Mouse (Mus musculus) MEL (cell line): ENCODE measurements around the gene Tiam1. TPM values are rescaled to one million over a fixed set of nuclear protein-coding genes. Genes with fewer than 3 reads are reported as not detected.

Experiments used
- DNase-seq: peaks from one replicate; pipeline ENCODE4 v3.0.0; 2011; ENCODE audit warnings: low read depth, low spot score
- H3K27ac ChIP-seq: 2 replicates; pipeline ENCODE4 v1.5.1; 2012; ENCODE audit warnings: low read depth, mild to moderate bottlenecking, control low read depth, low read length, moderate library complexity; ENCODE audit not compliant: control insufficient read depth
- H3K27me3 ChIP-seq, 2 experiments: fragments of 150-350 bp in 1 of 2; sonication (generic) in 1 of 2; 2 replicates each; pipeline ENCODE4 v1.6.1; 2012; ENCODE audit warnings: low read length in 2 of 2, mild to moderate bottlenecking in 2 of 2, improper control_type of control experiment in 1 of 2, moderate library complexity in 1 of 2; ENCODE audit not compliant: insufficient read depth in 2 of 2, control insufficient read depth in 1 of 2
- H3K36me3 ChIP-seq, 2 experiments: 2 replicates each; pipeline ENCODE4 v1.6.1; 2012 to 2014; ENCODE audit warnings: low read length in 2 of 2, improper control_type of control experiment in 1 of 2, inconsistent platforms in 1 of 2, mild to moderate bottlenecking in 1 of 2; ENCODE audit not compliant: insufficient read depth in 2 of 2, control insufficient read depth in 1 of 2
- H3K4me1 ChIP-seq, 2 experiments: fragments of 150-350 bp in 1 of 2; sonication (generic) in 1 of 2; 2 replicates each; pipeline ENCODE4 v1.6.1; 2012; ENCODE audit warnings: low read length in 2 of 2, improper control_type of control experiment in 1 of 2, mild to moderate bottlenecking in 1 of 2; ENCODE audit not compliant: insufficient read depth in 2 of 2, control insufficient read depth in 1 of 2
- H3K4me3 ChIP-seq, 2 experiments: fragments of 150-350 bp in 1 of 2; sonication (generic) in 1 of 2; 2 replicates each; pipeline ENCODE4 v1.5.1; 2012; ENCODE audit warnings: low read depth in 2 of 2, low read length in 2 of 2, mild to moderate bottlenecking in 2 of 2, moderate library complexity in 2 of 2, control low read depth in 1 of 2, improper control_type of control experiment in 1 of 2; ENCODE audit not compliant: control insufficient read depth in 1 of 2, insufficient read depth in 1 of 2
- H3K79me2 ChIP-seq: 2 replicates; pipeline ENCODE4 v1.6.1; 2012; ENCODE audit warnings: mild to moderate bottlenecking, low read length, moderate library complexity; ENCODE audit not compliant: control insufficient read depth, poor library complexity, insufficient read depth
- H3K9ac ChIP-seq: 2 replicates; pipeline ENCODE4 v1.6.1; 2012; ENCODE audit warnings: low read depth, mild to moderate bottlenecking, control low read depth, low read length, moderate library complexity; ENCODE audit not compliant: control insufficient read depth, poor library complexity, severe bottlenecking
- H3K9me3 ChIP-seq: fragments of 150-350 bp; sonication (generic); replicated peaks from 2 replicates; pipeline ENCODE4 v1.6.1; 2012; ENCODE audit warnings: mild to moderate bottlenecking, low read length, improper control_type of control experiment, moderate library complexity; ENCODE audit not compliant: insufficient read depth
- BHLHE40 ChIP-seq: IDR thresholded peaks from 2 replicates; pipeline ENCODE4 v1.6.1; 2012; ENCODE audit warnings: low read depth, mild to moderate bottlenecking, inconsistent platforms, low read length, improper control_type of control experiment, borderline replicate concordance
- CHD1 ChIP-seq: IDR thresholded peaks from 2 replicates; pipeline ENCODE4 v1.6.1; 2012; ENCODE audit warnings: low read depth, mild to moderate bottlenecking, inconsistent platforms, low read length, improper control_type of control experiment
- E2F4 ChIP-seq: IDR thresholded peaks from 2 replicates; pipeline ENCODE4 v1.6.1; 2011; ENCODE audit warnings: low read depth, low read length, improper control_type of control experiment, borderline replicate concordance
- ELF1 ChIP-seq: IDR thresholded peaks from 2 replicates; pipeline ENCODE4 v1.6.1; 2014; ENCODE audit warnings: low read depth, mild to moderate bottlenecking, inconsistent platforms, low read length, improper control_type of control experiment, moderate library complexity
- EP300 ChIP-seq, 2 experiments: IDR thresholded peaks; 2 replicates each; pipeline ENCODE4 v1.6.1; 2011; ENCODE audit warnings: improper control_type of control experiment in 2 of 2, low read length in 2 of 2, low read depth in 1 of 2, mild to moderate bottlenecking in 1 of 2
- JUND ChIP-seq: IDR thresholded peaks from 2 replicates; pipeline ENCODE4 v1.6.1; 2011; ENCODE audit warnings: low read depth, mild to moderate bottlenecking, improper control_type of control experiment, low read length
- MAFK ChIP-seq: IDR thresholded peaks from 2 replicates; pipeline ENCODE4 v1.6.1; 2011; ENCODE audit warnings: low read depth, mild to moderate bottlenecking, low read length, improper control_type of control experiment, borderline replicate concordance
- MAZ ChIP-seq: IDR thresholded peaks from 2 replicates; pipeline ENCODE4 v1.6.1; 2012; ENCODE audit warnings: low read depth, mild to moderate bottlenecking, inconsistent platforms, low read length, improper control_type of control experiment
- MEF2A ChIP-seq: IDR thresholded peaks from 2 replicates; pipeline ENCODE4 v1.6.1; 2014; ENCODE audit warnings: low read depth, mild to moderate bottlenecking, inconsistent platforms, low read length, improper control_type of control experiment; ENCODE audit not compliant: poor library complexity, insufficient replicate concordance, severe bottlenecking; ENCODE audit errors: extremely low read depth
- MYC ChIP-seq: IDR thresholded peaks from 2 replicates; pipeline ENCODE4 v1.6.1; 2011; ENCODE audit warnings: low read depth, mild to moderate bottlenecking, low read length, improper control_type of control experiment, moderate library complexity
- NELFE ChIP-seq: IDR thresholded peaks from 2 replicates; pipeline ENCODE4 v1.6.1; 2011; ENCODE audit warnings: low read depth, low read length, improper control_type of control experiment
- NRF1 ChIP-seq: IDR thresholded peaks from 2 replicates; pipeline ENCODE4 v1.6.1; 2014; ENCODE audit warnings: low read depth, mild to moderate bottlenecking, inconsistent platforms, low read length, improper control_type of control experiment, moderate library complexity; ENCODE audit not compliant: poor library complexity, insufficient read depth, severe bottlenecking
- POLR2A ChIP-seq, 2 experiments: IDR thresholded peaks; 2 replicates each; pipeline ENCODE4 v1.6.1; 2011 to 2012; ENCODE audit warnings: low read length in 2 of 2, mild to moderate bottlenecking in 2 of 2, control low read depth in 1 of 2, improper control_type of control experiment in 1 of 2, low read depth in 1 of 2, moderate library complexity in 1 of 2; ENCODE audit not compliant: control insufficient read depth in 1 of 2, insufficient read depth in 1 of 2, poor library complexity in 1 of 2
- POLR2AphosphoS5 ChIP-seq: IDR thresholded peaks from 2 replicates; pipeline ENCODE4 v1.6.1; 2012; ENCODE audit warnings: low read depth, borderline replicate concordance, mild to moderate bottlenecking, inconsistent platforms, low read length, moderate library complexity, mixed read lengths
- TBP ChIP-seq: IDR thresholded peaks from 2 replicates; pipeline ENCODE4 v1.8.0; 2011; ENCODE audit warnings: low read depth, low read length, improper control_type of control experiment
- polyA plus RNA-seq, 2 experiments: library from polyadenylated mRNA; stranded (reverse) in 1 of 2; unstranded in 1 of 2; fragments of >175 nt in 1 of 2; fragments of >200 nt in 1 of 2; gene quantifications; 2 replicates each; pipeline versions ENCODE4 v1.2.1 to v1.2.4; 2012; ENCODE audit warnings: low replicate concordance in 2 of 2, low read depth in 1 of 2; ENCODE audit not compliant: insufficient read length in 2 of 2, insufficient read depth in 1 of 2, missing spikeins in 1 of 2
- total RNA-seq: library from RNA; depleted of rRNA; stranded (reverse); fragments of 300-350 nt; gene quantifications from 2 replicates; pipeline ENCODE4 v1.2.3, GENCODE M21; 2012

Tiam1 gene
- total and polyA plus RNA-seq, 3 experiments, result 15.0 to 23.9 (median 19.9) TPM

- H3K9me3 ChIP-seq, result no peaks in the 10 kb centered on the region
- no peak for TF ChIP-seq TBP
- no peak for TF ChIP-seq BHLHE40
- no peak for TF ChIP-seq MAZ
- TF ChIP-seq POLR2AphosphoS5, result no peak
- TF ChIP-seq ELF1, result no peak
- no peak for TF ChIP-seq MYC
- TF ChIP-seq, all 39 proteins: peak for 0
- Histone ChIP-seq H3K4me1 (no peaks in the 10 kb centered on the region), H3K79me2 (no peaks in the 10 kb centered on the region), H3K9ac (no peak overlapping the region), H3K27me3 (no peaks in the 10 kb centered on the region), H3K36me3 (no peaks in the 10 kb centered on the region), H3K27ac (no peak overlapping the region), H3K4me3 (no peak overlapping the region)
- DNase-seq, result no peak
Observed at GRCm38 (mm10) chr16:90116637-90117182, 26.9 kb downstream of the Tiam1 start.

GRCm38 (mm10) chr16:90112577-90113155 is 30.9 kb downstream of the Tiam1 start:
- TF ChIP-seq NRF1, result no peak
- no peak for TF ChIP-seq JUND
- TF ChIP-seq EP300 (IDR thresholded peaks at IDR 0.05; ENCODE audit: low read depth in 1 of 2, low read length in 2 of 2), result no peak
- TF ChIP-seq E2F4, result no peak
- no peak for TF ChIP-seq MYC
- TF ChIP-seq CHD1, result no peak
- TF ChIP-seq POLR2A (IDR thresholded peaks at IDR 0.05; ENCODE audit: control insufficient read depth in 1 of 2, insufficient read depth in 1 of 2, low read depth in 1 of 2, low read length in 2 of 2, poor library complexity in 1 of 2), result no peak
- TF ChIP-seq MEF2A, result no peak
- no peak for TF ChIP-seq POLR2AphosphoS5
- TF ChIP-seq NELFE, result no peak
- TF ChIP-seq MAFK, result no peak
- TF ChIP-seq, all 39 proteins: peak for 0
- H3K36me3 ChIP-seq, result no peaks in the 10 kb centered on the region
- no peak for DNase-seq
- H3K79me2 ChIP-seq, result no peaks in the 10 kb centered on the region
- no peaks in the 10 kb centered on the region for H3K4me1 ChIP-seq
- H3K4me3 ChIP-seq, result no peak overlapping the region
- no peaks in the 10 kb centered on the region for H3K27me3 ChIP-seq
- no peak overlapping the region for H3K9ac ChIP-seq
- H3K27ac ChIP-seq, result no peak overlapping the region
- no peaks in the 10 kb centered on the region for H3K9me3 ChIP-seq
